Mouse (Mus musculus): ENCODE measurements around the gene Vwa3a. TPM values are rescaled to one million over a fixed set of nuclear protein-coding genes. Genes with fewer than 3 reads are reported as not detected.

Gene Vwa3a
- polyA plus RNA-seq, 1 experiment from 2014 or later: 0.89 TPM

DNA sequence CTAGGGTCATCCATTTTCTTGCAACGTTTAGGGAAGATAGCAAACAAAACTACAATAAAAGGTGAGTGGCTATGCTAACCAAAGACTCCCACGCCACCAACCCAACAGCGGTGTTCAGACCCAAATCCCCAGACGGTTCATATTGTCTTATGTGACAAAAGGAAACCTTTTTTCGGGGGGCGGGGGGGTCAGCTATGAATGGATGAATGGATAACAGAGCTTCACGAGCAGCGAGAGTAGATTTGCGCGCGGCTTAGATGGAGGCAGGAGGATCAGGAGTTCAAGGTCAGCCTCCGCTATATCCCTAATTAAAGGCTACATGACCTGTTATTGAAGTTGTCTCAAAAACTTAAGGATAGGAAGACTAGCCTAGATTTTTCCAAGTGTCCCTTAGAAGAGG, 97.2 kb downstream of the Vwa3a start:
- 9% methylated on average over 12 of the region's 12 CpGs for WGBS
- no peaks in the 10 kb centered on the region for H3K36me3 ChIP-seq (ENCODE audit: control insufficient read depth, insufficient read depth, low read length)
- 0 out of 2 replicates have a peak, but pooled peaks cover 5% of the 10 kb centered on the region for H3K27me3 ChIP-seq (ENCODE audit: control insufficient read depth, insufficient read depth, low read length)
- H3K9me3 ChIP-seq (ENCODE audit: control insufficient read depth, low read length): no peaks in the 10 kb centered on the region
- H3K9ac ChIP-seq (ENCODE audit: low read length): peak overlapping the region; percentile 65
- no peak overlapping the region for H3K27ac ChIP-seq (replicated peaks in 1 of 2; ENCODE audit: control insufficient read depth in 1 of 2, insufficient read depth in 1 of 2, low read depth in 2 of 2, low read length in 2 of 2)
- peak overlapping the region; percentile 76 for H3K4me2 ChIP-seq (ENCODE audit: low read length)
- H3K4me1 ChIP-seq (ENCODE audit: control insufficient read depth in 2 of 2, insufficient read depth in 2 of 2, low read length in 2 of 2): 0 out of 4 replicates have a peak, but pooled peaks cover 0 to 2% of the 10 kb centered on the region in 2 experiments
- H3K4me3 ChIP-seq (ENCODE audit: control insufficient read depth in 1 of 2, insufficient read depth in 1 of 2, low read depth in 1 of 2, low read length in 2 of 2): peak overlapping the region; percentile 44 to 74
- no peak for ATAC-seq (ENCODE audit: insufficient number of reproducible peaks, insufficient read depth, low FRiP score, low read depth)

DNA sequence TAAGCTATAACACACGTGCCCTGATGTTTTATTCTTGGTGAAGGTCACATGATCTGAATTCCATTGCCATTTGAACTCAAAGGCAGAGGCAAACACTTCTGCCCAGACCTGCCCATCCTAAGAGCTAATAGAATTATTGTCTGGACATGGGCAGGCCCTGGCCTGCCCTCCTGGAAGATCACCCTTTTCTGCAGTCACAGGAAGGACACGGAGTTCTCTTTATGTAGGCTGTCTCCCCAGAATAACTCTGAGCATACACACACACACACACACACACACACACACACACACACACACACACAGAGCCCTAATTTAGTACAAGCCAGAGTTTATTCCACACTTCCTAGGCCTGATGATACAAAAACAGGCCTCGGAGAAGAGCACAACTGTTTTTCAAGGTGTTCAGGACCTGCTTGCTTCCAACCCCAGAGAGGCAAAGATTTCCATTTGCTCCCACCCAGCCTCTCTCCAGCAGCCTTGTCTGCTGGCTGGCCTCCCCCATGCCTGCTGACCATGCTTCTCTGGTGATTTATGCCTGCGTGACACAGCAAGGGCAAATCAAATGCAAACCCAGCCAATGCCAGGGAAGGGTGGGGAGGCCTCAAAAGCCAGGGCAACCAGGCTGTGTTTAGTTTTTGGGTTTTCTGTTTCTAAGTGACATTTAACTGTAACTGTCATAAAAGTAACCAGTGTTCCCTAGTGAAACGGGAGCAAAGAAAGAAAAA, 99.5 kb downstream of the Vwa3a start:
- no peak overlapping the region for H3K27ac ChIP-seq (replicated peaks in 1 of 2; ENCODE audit: control insufficient read depth in 1 of 2, insufficient read depth in 1 of 2, low read depth in 2 of 2, low read length in 2 of 2)
- no peak for ATAC-seq (ENCODE audit: insufficient number of reproducible peaks, insufficient read depth, low FRiP score, low read depth)
- no peaks in the 10 kb centered on the region for H3K9me3 ChIP-seq (ENCODE audit: control insufficient read depth, low read length)
- H3K27me3 ChIP-seq (ENCODE audit: control insufficient read depth, insufficient read depth, low read length): no peaks in the 10 kb centered on the region
- H3K4me1 ChIP-seq (ENCODE audit: control insufficient read depth in 2 of 2, insufficient read depth in 2 of 2, low read length in 2 of 2): no peaks in the 10 kb centered on the region; a peak in 1 of 4 replicates
- no peak overlapping the region for H3K4me3 ChIP-seq (ENCODE audit: control insufficient read depth in 1 of 2, insufficient read depth in 1 of 2, low read depth in 1 of 2, low read length in 2 of 2)
- H3K4me2 ChIP-seq (ENCODE audit: low read length): no peak overlapping the region
- 54% methylated on average over 5 of the region's 5 CpGs for WGBS
- no peaks in the 10 kb centered on the region for H3K36me3 ChIP-seq (ENCODE audit: control insufficient read depth, insufficient read depth, low read length)
- H3K9ac ChIP-seq (ENCODE audit: low read length): no peak overlapping the region

DNA sequence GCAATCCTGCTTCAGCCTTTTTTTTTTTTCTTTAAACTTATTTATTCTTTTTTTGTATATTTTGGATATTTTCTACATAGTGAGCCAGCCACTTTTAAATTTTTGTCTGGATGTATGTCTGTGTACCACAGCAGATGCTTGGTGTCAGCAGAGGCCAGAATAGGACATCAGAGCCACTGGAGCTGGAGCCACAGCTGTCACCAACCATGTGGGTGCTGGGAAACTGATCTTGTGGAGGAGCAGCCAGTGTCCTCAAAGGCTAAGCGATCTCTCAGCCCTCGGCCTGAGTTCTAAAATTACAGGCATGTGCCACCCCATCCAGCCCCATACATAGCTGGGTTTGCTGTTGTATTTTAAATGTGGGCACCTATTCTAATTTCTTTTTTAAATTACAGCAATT, 100.7 kb downstream of the Vwa3a start:
- 79% methylated on average over 2 of the region's 2 CpGs for WGBS
- no peak overlapping the region for H3K4me3 ChIP-seq (ENCODE audit: control insufficient read depth in 1 of 2, insufficient read depth in 1 of 2, low read depth in 1 of 2, low read length in 2 of 2)
- H3K9me3 ChIP-seq (ENCODE audit: control insufficient read depth, low read length): no peaks in the 10 kb centered on the region
- H3K4me1 ChIP-seq (ENCODE audit: control insufficient read depth in 2 of 2, insufficient read depth in 2 of 2, low read length in 2 of 2): peaks cover 2 to 10% of the 10 kb centered on the region in 2 experiments; a peak in 2 of 4 replicates
- no peak overlapping the region for H3K9ac ChIP-seq (ENCODE audit: low read length)
- H3K36me3 ChIP-seq (ENCODE audit: control insufficient read depth, insufficient read depth, low read length): no peaks in the 10 kb centered on the region
- no peak overlapping the region for H3K4me2 ChIP-seq (ENCODE audit: low read length)
- no peaks in the 10 kb centered on the region for H3K27me3 ChIP-seq (ENCODE audit: control insufficient read depth, insufficient read depth, low read length)
- no peak for ATAC-seq (ENCODE audit: insufficient number of reproducible peaks, insufficient read depth, low FRiP score, low read depth)
- H3K27ac ChIP-seq (replicated peaks in 1 of 2; ENCODE audit: control insufficient read depth in 1 of 2, insufficient read depth in 1 of 2, low read depth in 2 of 2, low read length in 2 of 2): no peak overlapping the region

DNA sequence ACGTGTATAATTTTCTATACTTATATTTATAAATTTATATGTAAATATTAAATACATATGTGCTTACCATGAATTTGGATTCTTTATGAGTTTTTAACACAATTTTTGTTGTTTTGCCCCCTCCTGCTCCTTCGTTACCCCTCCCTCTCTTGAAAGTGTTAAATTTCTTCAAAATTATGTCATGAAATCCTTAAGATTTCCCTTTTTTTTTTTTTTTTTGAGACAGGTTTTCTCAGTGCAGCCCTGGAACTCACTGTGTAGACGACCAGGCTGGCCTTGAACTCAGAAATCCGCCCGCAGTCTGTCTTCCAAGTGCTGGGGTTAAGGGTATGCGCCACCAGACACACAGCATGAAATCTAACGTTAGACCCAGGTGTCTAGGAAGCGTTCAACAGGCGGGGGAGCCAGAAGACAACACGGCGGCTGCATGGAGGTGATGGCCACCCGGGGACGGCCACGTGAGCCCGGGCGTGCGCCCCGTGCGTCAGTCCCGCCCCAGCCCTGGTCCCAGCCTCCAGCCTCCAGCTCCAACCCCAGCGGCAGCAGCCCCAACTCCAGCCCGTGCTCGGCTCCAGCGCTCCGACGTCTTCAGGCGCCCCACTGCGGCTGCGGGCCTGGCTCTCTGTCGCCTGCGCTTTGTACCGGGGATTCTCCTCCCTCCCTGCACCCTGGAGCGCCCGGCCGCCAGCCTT, 103.4 kb downstream of the Vwa3a start, which contains the start of gene Eef2k:
Gene Eef2k, plus strand, starts transcription at position 487 of the 692 bp plus-strand sequence.
- Histone ChIP-seq H3K9me3 (ENCODE audit: control insufficient read depth, low read length) (no peaks in the 10 kb centered on the region), H3K9ac (ENCODE audit: low read length) (peak within 1 kb of the TSS; percentile 92), H3K36me3 (ENCODE audit: control insufficient read depth, insufficient read depth, low read length) (peaks cover 3% of the 10 kb centered on the region; the same call in 1 of the 2 replicates), H3K27ac (replicated peaks in 1 of 2; ENCODE audit: control insufficient read depth in 1 of 2, insufficient read depth in 1 of 2, low read depth in 2 of 2, low read length in 2 of 2) (peak within 1 kb of the TSS; percentile 89 to 94), H3K4me3 (ENCODE audit: control insufficient read depth in 1 of 2, insufficient read depth in 1 of 2, low read depth in 1 of 2, low read length in 2 of 2) (peak within 1 kb of the TSS; percentile 71 to 88), H3K4me1 (ENCODE audit: control insufficient read depth in 2 of 2, insufficient read depth in 2 of 2, low read length in 2 of 2) (peaks cover 2 to 10% of the 10 kb centered on the region in 2 experiments; a peak in 2 of 4 replicates), H3K27me3 (ENCODE audit: control insufficient read depth, insufficient read depth, low read length) (no peaks in the 10 kb centered on the region), H3K4me2 (ENCODE audit: low read length) (peak within 1 kb of the TSS; percentile 88)
- ATAC-seq (ENCODE audit: insufficient number of reproducible peaks, insufficient read depth, low FRiP score, low read depth): peak; percentile 93
- WGBS: 4% methylated on average over 35 of the region's 35 CpGs

DNA sequence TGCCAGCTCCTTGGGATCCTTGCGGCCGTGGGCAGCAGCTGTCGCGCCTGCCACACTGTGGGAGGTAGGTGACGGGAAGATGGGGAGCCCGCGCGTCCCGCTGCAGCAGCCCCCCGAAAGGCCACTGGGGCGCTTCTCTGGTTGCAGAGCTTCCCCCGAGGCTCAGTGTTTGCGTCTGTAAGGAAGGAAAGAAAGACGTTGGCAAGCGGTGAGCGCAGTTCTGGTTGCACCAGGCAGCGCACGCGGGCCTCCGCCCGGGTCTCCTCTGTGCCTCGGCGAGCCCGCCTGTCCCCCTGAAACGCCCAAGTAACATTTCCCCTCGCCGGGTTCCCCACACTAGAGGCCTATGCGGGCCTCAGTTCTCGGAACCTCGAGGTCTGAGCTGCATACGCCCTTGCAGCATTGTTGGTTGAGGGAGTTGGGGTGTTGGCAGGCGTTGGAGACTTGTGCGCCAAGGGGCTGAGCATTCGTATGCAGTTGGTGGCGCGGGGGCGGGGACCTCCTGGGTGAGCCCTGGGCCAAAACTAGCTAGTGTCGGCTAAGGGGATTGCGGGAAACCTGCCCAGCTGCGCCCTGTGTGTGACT, 104.0 kb downstream of the Vwa3a start:
- H3K27me3 ChIP-seq (ENCODE audit: control insufficient read depth, insufficient read depth, low read length): no peaks in the 10 kb centered on the region
- peak; percentile 50 for ATAC-seq (ENCODE audit: insufficient number of reproducible peaks, insufficient read depth, low FRiP score, low read depth)
- no peaks in the 10 kb centered on the region for H3K9me3 ChIP-seq (ENCODE audit: control insufficient read depth, low read length)
- peaks cover 2 to 10% of the 10 kb centered on the region in 2 experiments; a peak in 2 of 4 replicates for H3K4me1 ChIP-seq (ENCODE audit: control insufficient read depth in 2 of 2, insufficient read depth in 2 of 2, low read length in 2 of 2)
- peaks cover 8% of the 10 kb centered on the region; the same call in 1 of the 2 replicates for H3K36me3 ChIP-seq (ENCODE audit: control insufficient read depth, insufficient read depth, low read length)
- H3K4me2 ChIP-seq (ENCODE audit: low read length): peak overlapping the region; percentile 88
- peak overlapping the region; percentile 92 for H3K9ac ChIP-seq (ENCODE audit: low read length)
- under 1% methylated on average over 40 of the region's 40 CpGs for WGBS
- H3K4me3 ChIP-seq (ENCODE audit: control insufficient read depth in 1 of 2, insufficient read depth in 1 of 2, low read depth in 1 of 2, low read length in 2 of 2): peak overlapping the region; percentile 71 to 88
- peak overlapping the region; percentile 89 to 94 for H3K27ac ChIP-seq (replicated peaks in 1 of 2; ENCODE audit: control insufficient read depth in 1 of 2, insufficient read depth in 1 of 2, low read depth in 2 of 2, low read length in 2 of 2)

DNA sequence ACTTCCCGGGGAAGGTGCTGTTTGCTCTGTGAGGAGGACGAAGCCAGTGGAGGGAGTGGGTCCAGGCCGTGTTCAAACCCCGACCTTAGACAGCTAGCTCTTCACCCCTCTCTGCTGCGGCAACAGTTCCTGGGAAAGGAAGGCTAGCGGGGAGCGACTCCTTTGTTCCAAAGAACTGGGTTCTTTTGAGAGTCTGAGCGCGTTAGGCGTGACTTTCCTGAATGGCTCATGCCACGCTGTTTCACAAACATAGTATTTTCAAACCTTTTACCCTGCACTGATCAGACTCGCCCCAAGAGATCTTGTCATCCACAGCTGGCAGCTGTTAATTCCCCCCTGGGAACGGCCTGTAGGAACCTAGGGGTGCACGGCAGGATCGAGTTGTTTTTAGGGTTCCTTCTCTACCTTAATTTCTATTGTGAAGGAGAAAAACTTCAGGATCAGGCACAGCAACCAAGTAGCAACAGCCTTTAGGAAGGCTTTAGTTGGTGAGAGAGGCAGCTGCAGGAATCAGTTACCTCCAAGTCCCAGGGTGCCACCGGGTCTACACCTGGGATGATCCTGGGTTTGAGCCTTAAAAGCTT, 104.8 kb downstream of the Vwa3a start:
- Histone ChIP-seq H3K4me2 (ENCODE audit: low read length) (peak overlapping the region; percentile 88), H3K27ac (replicated peaks in 1 of 2; ENCODE audit: control insufficient read depth in 1 of 2, insufficient read depth in 1 of 2, low read depth in 2 of 2, low read length in 2 of 2) (peak overlapping the region; percentile 89 to 94; a peak in 3 of 4 replicates), H3K36me3 (ENCODE audit: control insufficient read depth, insufficient read depth, low read length) (peaks cover 8% of the 10 kb centered on the region; the same call in 1 of the 2 replicates), H3K9me3 (ENCODE audit: control insufficient read depth, low read length) (no peaks in the 10 kb centered on the region), H3K27me3 (ENCODE audit: control insufficient read depth, insufficient read depth, low read length) (no peaks in the 10 kb centered on the region), H3K4me3 (ENCODE audit: control insufficient read depth in 1 of 2, insufficient read depth in 1 of 2, low read depth in 1 of 2, low read length in 2 of 2) (peak overlapping the region; percentile 71 to 88), H3K4me1 (ENCODE audit: control insufficient read depth in 2 of 2, insufficient read depth in 2 of 2, low read length in 2 of 2) (peaks cover 2 to 10% of the 10 kb centered on the region in 2 experiments; a peak in 2 of 4 replicates), H3K9ac (ENCODE audit: low read length) (peak overlapping the region; percentile 92)
- ATAC-seq (ENCODE audit: insufficient number of reproducible peaks, insufficient read depth, low FRiP score, low read depth): no peak
- 14% methylated on average over 16 of the region's 16 CpGs for WGBS

DNA sequence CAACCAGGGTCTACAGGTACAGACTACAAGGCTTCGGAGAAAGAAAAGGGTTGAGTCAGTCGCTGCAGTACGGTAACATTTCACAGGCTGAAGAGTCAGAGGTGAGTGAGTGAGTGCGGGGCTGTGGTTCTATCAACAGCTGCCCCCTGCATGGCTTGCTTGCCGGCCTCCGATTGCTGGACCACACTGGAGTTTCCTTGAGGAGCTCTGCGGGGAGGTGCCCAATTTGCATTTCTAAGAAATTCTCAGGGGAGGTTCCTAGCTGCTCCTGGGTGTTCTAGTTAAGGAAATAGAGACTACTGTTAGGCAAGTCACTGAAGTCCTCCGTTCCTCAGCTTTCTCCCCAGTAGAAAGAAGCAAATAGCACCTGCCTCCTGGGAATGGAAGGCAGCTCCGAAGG, 105.6 kb downstream of the Vwa3a start:
- H3K4me2 ChIP-seq (ENCODE audit: low read length): peak overlapping the region; percentile 88
- 45% methylated on average over 9 of the region's 9 CpGs for WGBS

More for the DNA sequence above, 105.6 kb downstream of the Vwa3a start:
- no peak for ATAC-seq (ENCODE audit: insufficient number of reproducible peaks, insufficient read depth, low FRiP score, low read depth)
- Histone ChIP-seq H3K27me3 (ENCODE audit: control insufficient read depth, insufficient read depth, low read length) (no peaks in the 10 kb centered on the region), H3K4me3 (ENCODE audit: control insufficient read depth in 1 of 2, insufficient read depth in 1 of 2, low read depth in 1 of 2, low read length in 2 of 2) (peak overlapping the region in 1 of 2 experiments; percentile 88; a peak in 1 of 4 replicates), H3K27ac (replicated peaks in 1 of 2; ENCODE audit: control insufficient read depth in 1 of 2, insufficient read depth in 1 of 2, low read depth in 2 of 2, low read length in 2 of 2) (no peak overlapping the region), H3K36me3 (ENCODE audit: control insufficient read depth, insufficient read depth, low read length) (peaks cover 8% of the 10 kb centered on the region; the same call in 1 of the 2 replicates), H3K4me1 (ENCODE audit: control insufficient read depth in 2 of 2, insufficient read depth in 2 of 2, low read length in 2 of 2) (peaks cover 2 to 10% of the 10 kb centered on the region in 2 experiments; a peak in 2 of 4 replicates), H3K9me3 (ENCODE audit: control insufficient read depth, low read length) (no peaks in the 10 kb centered on the region), H3K9ac (ENCODE audit: low read length) (peak overlapping the region; percentile 92)

Measured in heart, embryonic 14.5 days (tissue).